Mouse (Mus musculus) myocyte (in vitro differentiated cells): ENCODE results near the gene Ldb3.

Experiments
- CEBPB ChIP-seq: IDR thresholded peaks from 2 replicates; pipeline ENCODE4 v1.6.1; 2011; ENCODE audit warnings: mild to moderate bottlenecking, moderate library complexity; ENCODE audit not compliant: poor library complexity, insufficient read depth, severe bottlenecking
- POLR2A ChIP-seq: IDR thresholded peaks from one replicate; pipeline ENCODE4 v1.6.1; 2011; ENCODE audit warnings: low read depth, mild to moderate bottlenecking, control low read depth, moderate library complexity; ENCODE audit not compliant: insufficient read length

- no peak for TF ChIP-seq POLR2A
- no peak for TF ChIP-seq CEBPB
These were observed 83.2 kb downstream of the Ldb3 start for GRCm38 (mm10) chr14:34505309-34505708.
